Mouse (Mus musculus) urinary bladder, postnatal 10 days (tissue): Measurements from ENCODE around the gene Iqsec3.

Experiments used
- DNase-seq: peaks from one replicate; pipeline ENCODE4 v3.0.0; 2022; ENCODE audit warnings: low spot score

Gene Iqsec3

DNA sequence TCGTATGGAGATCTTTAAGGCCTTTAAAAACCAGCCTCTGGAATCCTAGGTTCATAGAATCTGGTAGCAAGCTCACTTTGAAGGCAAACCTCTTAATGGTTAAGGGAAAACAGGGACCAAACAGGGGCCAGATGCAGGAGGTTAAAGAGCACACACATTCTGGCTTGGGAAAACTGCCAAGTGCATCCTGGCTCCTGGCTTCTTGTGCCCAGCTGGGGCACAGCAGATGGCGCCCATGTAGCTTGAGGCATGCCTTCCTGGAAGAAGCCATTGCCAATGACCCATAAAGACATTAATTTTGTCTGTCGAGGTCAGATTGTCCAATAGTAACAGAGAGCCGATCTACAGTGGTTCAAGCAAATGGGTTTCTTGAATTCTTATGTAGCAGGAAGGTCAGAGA lies 109.5 kb downstream of the Iqsec3 start:
- DNase-seq, result no peak

DNA sequence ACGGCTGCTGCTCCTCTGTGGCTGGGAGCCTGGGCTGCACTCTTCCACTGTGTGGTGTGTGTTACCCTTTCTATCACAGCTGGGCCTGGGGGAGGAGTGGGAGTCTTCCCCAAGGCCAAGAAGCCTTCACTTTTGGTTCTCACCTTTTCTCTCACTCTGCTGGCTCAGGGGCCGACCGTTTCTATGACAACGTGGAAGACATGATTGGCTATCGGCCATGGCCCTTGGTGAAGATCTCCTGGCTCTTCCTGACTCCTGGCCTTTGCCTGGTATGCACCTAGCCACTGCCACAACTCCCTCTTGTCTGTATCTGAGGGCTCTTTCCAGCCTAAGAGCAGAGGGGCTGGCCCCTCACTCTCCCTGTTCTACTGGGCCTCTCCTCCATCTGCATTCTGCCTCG lies 110.4 kb downstream of the Iqsec3 start:
- no peak for DNase-seq

DNA sequence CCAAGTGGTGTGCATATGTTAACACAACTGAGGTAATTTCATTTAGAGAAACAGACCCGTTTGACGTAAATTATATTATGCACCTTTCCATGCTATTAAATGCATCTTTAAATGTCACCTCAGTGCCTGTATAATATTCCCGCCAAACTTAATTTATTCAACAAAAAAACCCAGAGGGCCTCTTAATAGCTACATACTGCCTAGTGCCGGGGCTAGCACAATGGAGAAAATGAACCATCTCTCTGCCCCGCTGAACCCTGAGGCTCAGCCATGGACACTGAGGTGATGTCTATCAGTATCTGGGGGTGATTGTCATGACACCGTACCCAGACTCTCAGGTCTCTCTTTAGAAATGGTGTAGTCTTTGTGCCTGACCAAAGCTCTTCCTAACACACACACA lies 116.2 kb downstream of the Iqsec3 start:
- DNase-seq, result no peak

DNA sequence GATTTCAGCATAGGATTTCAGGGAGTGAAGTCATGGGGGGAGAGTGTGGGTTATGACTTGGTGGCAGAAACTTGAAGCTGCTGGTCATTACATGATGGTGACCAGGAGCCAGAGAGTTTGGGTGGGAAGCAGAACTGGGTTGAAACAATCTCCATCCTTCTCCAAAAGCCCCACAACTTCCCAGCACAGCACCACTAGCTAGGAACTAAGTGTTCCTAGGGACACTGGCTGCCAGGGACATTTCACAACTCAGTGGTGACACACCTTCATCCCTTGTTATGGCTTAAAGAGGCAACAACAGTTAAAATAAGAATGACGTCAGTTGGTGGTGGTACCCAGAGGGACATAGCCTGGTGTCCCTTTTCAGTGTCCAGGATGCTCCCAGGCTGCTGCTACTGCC lies 117.4 kb downstream of the Iqsec3 start:
- no peak for DNase-seq

DNA sequence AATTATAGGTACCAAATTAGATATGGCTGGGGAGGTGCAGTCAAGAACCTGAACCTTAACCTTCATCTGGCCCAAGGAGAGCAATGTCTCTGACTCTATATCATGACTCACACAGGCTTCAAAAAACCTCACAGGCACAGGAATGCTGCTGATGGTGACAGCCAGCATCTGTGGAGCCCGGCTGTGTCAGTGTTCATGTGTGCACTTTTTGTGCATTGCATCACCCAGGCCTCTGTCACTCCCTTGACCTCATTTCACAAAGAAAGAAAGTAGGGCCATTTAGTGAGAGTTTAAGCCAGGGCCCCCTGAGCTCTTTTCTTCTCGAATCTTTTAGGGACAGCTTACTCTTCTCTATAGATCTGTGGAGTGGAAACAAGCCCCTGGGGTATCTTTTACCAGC lies 121.2 kb downstream of the Iqsec3 start:
- DNase-seq, result no peak

DNA sequence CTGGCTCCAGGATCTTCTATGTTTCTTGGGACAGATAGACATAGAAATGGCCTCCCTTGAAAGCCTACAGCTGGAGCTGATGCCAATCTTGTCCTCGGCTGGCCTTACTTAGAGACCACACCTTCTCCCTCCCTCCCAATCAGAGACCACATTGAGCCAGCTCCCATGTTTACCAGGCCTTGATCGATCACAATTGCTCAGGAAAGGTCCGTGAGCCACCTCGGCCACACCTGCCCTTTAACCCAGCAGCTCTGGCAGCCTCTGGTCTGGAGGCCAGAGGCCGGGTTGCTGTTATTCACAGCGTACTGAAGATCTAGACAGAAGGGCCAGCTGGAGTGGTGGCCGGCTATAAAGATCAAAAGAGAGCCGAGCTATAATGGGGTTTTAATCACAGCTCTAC lies 127.0 kb downstream of the Iqsec3 start:
- no peak for DNase-seq

DNA sequence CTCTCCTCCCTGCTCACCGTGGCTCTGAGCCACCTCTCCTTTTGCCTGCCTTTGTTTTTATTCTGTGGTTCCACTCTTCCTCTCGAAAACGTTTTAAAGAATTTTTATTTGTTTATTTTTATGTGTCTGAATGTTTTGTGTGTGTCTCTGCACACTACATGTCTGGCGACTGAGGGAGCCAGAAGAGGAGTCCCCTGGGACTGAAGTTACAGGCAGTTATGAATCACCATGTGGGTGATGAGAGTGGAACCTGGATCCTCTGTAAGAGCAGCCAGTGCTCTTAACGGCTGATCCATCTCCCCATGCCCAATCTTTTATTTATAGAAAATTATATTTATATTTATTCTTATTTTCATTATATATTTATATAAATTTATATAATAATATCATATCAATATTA lies 129.1 kb downstream of the Iqsec3 start:
- DNase-seq, result no peak

DNA sequence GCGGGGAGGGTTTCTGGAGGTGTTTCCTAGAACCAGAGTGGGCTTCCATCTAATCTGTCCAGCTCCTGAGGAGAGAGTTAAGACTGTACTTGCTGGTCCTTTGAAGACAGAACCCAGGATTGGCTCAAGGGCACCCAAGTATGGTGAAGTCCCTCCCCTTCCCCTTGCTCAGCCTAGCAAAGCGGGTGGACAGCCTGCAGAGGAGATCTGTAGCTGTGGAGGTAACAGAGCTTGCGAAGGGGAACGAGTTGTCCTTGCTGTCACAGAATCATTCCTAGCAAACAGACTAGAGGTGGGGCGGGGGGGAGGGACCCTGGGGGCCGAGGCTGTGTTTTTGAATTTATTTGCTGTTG lies 129.7 kb downstream of the Iqsec3 start:
- DNase-seq, result no peak

DNA sequence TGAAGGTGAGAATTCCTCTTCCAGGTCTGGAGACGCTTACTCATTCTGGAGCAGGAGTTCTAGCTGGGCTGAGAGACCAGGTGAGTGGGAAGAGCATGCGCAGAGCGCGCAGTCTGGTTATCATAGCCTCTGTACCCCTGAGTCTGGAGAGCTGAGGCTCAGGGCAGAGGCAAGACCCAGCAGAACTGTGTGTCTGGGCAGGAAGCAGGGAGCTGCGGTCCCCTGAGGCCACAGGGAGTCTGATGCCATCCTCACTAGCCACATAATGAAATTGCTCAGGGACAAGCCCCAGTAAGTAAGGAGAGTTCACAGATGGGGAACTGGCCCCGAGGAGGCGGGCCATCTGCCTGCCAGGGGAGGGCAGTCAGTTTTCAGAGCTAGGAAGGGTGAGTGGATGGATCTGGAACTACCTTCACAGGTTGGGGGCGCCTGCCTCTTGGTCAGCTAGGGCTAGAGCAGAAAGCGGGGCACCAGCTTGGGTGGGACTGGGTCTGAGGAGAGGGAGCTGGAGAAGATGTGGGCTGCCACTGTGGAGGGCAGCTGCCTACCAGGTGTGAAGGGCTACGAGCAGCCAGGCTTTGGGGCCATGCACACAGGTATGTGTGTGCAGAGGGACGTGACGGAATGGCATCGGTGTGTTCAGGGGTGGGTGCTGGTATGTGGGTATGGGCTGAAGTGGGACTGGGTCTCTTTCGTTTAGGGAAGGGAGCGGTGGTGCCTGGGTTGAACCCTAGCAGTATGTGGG lies 130.3 kb downstream of the Iqsec3 start, which contains the start of gene Slc6a12:
Slc6a12 (plus strand) TSS at position 51 of the 745 bp plus-strand sequence.
- DNase-seq, result no peak

DNA sequence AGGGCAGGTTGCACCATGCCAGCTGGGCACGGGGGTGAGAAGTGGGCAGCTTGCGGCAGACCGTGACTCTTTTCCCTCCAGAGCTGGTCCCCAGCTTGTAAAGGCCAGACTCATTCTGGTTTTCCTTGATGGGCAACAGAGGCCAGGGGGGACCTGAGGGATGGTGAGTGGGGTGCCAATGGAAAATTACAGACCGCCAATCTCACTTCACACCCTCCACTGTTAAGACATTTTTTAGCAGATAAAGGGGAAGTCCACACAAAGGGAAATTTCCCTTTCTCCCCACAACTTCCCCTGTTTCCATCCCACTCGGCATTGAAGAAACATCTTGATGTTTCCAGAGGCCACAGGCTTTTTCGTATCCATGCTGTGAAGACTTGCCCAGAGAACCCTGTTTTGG lies 131.8 kb downstream of the Iqsec3 start:
- no peak for DNase-seq

DNA sequence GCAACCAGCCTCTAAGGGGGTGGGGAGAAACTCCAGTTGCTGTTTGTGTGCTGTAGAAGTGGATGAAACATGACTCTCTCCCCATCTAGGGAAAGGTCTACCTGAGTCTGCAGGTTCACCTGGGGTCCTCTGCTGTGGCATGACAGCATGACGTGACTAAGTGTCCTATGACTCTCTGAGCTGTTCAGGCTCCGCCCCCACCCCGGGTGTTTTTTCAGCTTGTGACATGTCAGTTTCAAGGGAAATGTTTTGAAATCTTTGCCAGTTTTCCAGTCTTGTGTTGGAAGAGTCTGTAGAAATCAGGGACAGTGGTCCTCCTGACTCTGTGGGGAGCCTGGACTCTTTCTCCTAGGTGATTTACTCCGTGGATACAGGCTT lies 135.0 kb downstream of the Iqsec3 start:
- no peak for DNase-seq

DNA sequence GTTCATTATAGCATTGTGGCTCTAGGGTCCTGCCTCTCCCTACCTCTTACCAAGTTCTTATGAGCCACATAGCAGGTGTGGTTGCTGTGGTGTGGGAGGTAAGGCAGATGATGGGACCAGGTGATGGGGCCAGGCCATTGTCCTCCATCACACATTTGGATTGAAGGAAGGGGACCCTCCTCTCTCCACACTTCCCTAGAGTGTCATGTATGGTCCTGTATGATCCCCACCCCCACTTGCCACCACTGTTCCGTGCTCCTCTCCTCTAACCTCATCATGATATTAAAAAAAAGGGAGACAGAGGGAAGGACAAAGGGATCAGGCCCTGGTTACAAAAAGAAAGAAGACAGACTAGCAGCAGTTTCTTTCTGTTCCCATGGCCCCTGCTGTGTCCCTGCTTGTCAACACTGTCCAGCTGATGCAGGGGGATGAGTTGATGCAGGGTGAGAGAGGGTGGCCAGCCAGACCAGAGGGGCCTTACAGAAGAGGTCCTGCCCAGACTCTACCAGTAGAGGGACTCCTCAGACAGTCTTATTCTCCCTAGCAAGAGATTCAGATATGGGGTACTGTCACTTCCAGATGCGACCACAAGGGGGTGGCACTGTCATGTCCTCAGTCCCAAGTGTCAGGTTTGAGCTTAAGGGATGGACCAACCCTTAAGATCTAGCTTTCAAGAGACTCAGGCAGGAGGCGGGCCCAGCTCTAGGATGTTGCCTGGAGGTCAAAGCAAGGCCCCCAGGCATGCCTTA lies 135.5 kb downstream of the Iqsec3 start:
- DNase-seq, result no peak

DNA sequence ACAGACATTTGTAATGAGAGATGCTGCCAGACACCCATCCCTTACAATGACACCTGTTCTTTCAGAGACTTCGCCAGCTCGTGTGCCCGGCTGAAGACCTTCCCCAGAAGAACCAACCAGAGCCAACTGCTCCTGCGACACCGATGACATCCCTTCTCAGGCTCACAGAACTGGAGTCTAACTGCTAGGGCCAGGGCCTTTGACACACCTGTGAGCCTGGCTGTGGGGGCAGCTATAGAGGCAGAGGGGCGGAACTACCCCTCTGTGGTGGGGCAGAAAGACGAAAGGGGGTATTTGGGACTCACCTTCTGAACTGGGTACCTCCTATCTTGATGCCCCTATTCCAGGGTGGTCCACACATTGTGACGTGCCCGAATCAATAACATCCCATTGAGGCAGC lies 136.2 kb downstream of the Iqsec3 start:
- no peak for DNase-seq

DNA sequence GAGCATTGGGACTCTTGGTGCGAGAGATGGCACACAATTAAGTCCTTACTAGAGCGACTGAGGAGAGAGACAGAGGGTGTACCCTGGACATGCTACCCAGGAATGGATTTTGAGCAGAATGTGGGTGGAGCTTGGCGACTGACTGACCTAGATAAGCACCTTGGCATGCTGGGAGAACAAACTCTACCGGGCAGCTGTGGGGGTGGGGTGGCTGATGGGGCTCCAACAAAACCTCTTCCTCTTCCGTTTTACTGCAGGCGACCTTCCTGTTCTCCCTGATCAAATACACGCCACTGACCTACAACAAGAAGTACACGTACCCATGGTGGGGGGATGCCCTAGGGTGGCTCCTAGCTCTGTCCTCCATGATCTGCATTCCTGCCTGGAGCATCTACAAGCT lies 136.9 kb downstream of the Iqsec3 start:
- DNase-seq, result no peak

DNA sequence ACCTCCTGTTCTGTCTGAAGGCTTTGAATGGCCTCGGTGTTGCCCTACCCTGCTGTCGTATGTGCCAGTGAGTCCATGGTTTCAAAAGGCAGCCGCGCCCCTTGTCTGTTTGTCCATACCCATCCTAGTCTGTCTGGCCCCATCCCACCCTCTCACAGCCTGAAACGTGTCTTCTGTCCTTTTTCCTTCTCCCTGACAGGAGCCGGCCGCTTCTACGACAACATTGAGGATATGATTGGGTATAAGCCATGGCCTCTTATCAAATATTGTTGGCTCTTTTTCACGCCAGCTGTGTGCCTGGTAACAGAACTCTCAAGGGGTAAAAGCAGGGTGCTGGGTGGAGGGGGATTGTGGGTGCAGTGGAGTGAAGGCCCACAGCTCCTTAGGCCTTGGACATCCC lies 137.6 kb downstream of the Iqsec3 start:
- DNase-seq, result no peak

DNA sequence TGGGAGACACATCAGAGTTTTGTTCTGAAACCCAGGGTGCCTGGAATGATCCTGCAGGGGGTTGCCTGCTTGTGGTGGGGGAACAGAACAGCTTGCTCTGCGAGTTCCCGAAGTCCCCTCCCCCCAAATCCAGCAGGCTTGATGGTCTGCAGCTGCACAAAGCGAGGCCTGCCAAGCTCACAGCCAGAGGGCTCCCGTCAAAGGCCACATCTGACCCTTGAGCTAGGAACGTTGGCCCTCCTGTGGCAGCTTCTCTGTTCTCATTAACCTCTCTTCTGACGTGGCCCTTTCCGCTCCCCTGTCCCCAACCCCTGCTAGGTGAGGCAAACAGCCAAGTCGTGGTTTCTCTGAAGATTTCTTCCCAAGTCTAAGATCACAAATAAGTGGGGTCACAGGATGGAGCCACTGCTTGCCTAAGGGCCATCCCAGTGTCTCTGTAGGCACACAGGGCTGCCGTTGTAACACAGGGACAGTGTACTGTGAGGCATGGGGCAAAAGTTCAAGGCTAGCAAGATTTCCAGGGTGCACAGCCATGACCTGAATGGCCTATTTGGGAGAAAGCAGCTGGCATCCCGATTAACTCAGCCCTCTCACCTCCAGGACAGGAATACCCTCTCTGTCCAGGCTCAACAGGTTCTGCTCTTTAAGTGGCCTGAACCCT lies 143.5 kb downstream of the Iqsec3 start:
- no peak for DNase-seq

DNA sequence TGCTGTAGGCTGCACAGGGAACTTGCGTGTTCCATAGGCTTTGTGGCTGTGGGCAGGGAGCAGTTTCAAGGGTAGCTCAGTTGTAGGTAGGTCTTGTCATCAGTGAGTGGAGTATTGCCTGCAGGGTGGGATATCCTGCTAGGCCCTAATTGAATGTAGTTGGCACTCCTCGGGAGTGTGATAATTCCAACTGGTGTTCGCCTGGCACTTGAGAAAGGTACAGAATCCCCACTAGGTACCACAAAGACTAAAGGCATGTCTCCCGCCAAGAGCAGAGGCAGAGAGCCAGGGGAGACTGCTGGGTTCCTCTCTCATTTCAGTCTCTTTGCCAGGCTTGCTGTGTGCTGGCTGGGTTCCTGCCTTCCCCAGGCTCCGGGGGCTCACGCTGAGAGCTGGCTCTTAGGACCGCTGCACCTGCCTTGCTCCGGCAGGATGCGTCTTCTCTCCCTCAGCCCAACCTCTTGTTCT lies 145.0 kb downstream of the Iqsec3 start:
- DNase-seq, result no peak

DNA sequence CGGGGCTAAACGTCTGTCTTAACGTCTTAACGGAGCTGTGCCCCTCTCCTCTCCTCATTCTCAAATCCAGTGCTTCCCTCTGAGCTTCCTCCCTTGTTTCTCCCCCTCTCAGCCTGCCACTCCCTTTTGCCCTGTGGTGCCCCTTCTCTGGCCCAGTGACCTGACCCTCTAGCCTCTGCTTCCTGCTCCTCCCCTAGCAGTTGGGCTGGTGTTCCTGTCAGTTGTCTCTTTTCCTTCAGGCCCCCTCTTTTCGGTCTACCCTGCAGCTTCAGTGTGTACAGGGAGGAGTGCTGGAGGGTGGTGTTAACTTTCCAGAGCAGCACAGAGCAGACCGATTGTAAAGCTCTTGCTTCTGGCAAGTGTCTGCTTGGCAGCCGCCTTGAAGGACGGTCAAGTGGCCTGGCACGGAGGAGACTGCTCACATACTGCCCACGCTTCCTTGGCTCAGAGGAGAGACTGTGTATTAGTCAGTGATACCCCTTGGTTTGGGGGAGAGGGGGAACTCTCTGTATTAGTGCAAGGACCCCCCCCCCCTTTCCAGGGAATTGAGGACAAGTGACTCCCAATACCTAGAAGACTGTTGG lies 146.9 kb downstream of the Iqsec3 start:
- DNase-seq, result no peak

DNA sequence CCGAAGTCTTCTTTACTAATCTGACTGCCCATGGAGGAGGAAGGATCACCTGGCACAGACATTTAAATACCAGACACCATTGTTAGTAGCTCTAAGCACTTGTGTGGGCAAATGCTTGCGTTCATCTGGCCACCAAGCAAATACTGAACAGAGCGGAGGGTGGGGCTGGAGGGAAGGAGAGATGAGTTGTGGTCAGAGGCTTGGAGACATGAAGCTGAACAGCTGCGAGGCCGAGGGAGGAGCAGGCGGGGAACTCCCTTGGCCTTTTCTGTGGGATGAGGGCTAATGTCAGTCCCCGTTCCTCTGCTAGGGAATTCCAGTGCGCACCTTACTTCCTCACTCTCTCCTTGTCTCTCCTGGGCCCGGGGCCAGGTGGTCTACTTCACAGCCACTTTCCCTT lies 147.7 kb downstream of the Iqsec3 start:
- no peak for DNase-seq

DNA sequence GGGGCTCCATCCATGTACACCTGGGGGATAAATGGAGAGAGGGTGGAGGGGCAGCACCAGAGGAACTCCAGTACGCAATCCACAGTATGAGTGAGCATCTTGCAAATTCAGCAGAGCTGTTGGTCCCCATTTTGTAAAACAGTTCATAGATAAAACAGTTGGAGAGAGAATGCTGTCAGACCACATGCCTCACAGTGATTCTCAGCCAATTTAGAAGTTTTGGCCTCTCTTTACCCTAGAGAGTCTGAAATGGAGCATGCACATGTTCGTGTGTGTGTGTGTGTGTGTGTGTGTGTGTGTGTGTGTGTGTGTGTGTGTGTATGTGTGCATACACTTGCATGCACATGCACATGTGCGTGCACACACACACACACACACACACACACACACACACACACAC lies 148.2 kb downstream of the Iqsec3 start:
- DNase-seq, result no peak
